Mouse (Mus musculus) midbrain, embryonic 16.5 days (tissue): ENCODE data around the gene Cadm2. TPM values are rescaled to one million over a fixed set of nuclear protein-coding genes. Genes with fewer than 3 reads are reported as not detected.

Source experiments
- ATAC-seq: fragments of 200-750 bp; cut with Nextera tagmentation; 2 replicates; pipeline ENCODE4 v1.8.0; 2017; ENCODE audit warnings: moderate TSS enrichment
- H3K27ac ChIP-seq: fragments of 300-500 bp; sonication (generic); 2 replicates; pipeline ENCODE4 v1.5.1; 2014; ENCODE audit warnings: mild to moderate bottlenecking, low read length, mixed read lengths
- H3K27me3 ChIP-seq: fragments of 300-500 bp; sonication (generic); 2 replicates; pipeline ENCODE4 v1.6.1; 2014; ENCODE audit warnings: low read depth, low read length, mixed read lengths; ENCODE audit not compliant: control insufficient read depth, insufficient read depth
- H3K36me3 ChIP-seq: fragments of 300-500 bp; sonication (generic); 2 replicates; pipeline ENCODE4 v1.6.1; 2014; ENCODE audit warnings: mild to moderate bottlenecking, low read length, moderate library complexity, mixed read lengths; ENCODE audit not compliant: control insufficient read depth, insufficient read depth
- H3K4me1 ChIP-seq: fragments of 300-500 bp; sonication (generic); 2 replicates; pipeline ENCODE4 v1.6.1; 2014; ENCODE audit warnings: mild to moderate bottlenecking, low read length, mixed read lengths; ENCODE audit not compliant: control insufficient read depth, insufficient read depth
- H3K4me2 ChIP-seq: fragments of 300-500 bp; sonication (generic); 2 replicates; pipeline ENCODE4 v1.6.1; 2014; ENCODE audit warnings: mild to moderate bottlenecking, low read length, mixed read lengths
- H3K4me3 ChIP-seq: fragments of 300-500 bp; sonication (generic); 2 replicates; pipeline ENCODE4 v1.5.1; 2014; ENCODE audit warnings: low read depth, mild to moderate bottlenecking, low read length, moderate library complexity, mixed read lengths
- H3K9ac ChIP-seq: fragments of 300-500 bp; sonication (generic); 2 replicates; pipeline ENCODE4 v1.6.1; 2014; ENCODE audit warnings: low read depth, low read length, mixed read lengths
- H3K9me3 ChIP-seq: fragments of 300-500 bp; sonication (generic); replicated peaks from 2 replicates; pipeline ENCODE4 v1.6.1; 2014; ENCODE audit warnings: mild to moderate bottlenecking, low read length, mixed read lengths; ENCODE audit not compliant: control insufficient read depth, poor library complexity, severe bottlenecking
- WGBS: fragments of 180-500 bp; shearing (Covaris S2); extraction: QIAGEN DNeasy Blood & Tissue Kit; methylation state at CpG from one replicate; pipeline ENCODE4 v1.1.7; 2014; 5-methylcytosine and 5-hydroxymethylcytosine counted together
- polyA plus RNA-seq: library from polyadenylated mRNA; unstranded; fragments of >200 nt; fragmentation: Nextera tagmentation; extraction: Ambion mirVana; gene quantifications from 2 replicates; pipeline ENCODE4 v1.2.1, GENCODE M21; 2015

The Cadm2 gene
- polyA plus RNA-seq, 1 experiment from 2014 or later = 75.6 TPM

GRCm38 (mm10) chr16:66643606-66644005 is 977.1 kb downstream of the Cadm2 start:
- no peaks in the 10 kb centered on the region for H3K36me3 ChIP-seq
- 70% methylated on average over 4 of the region's 4 CpGs for WGBS
- H3K9me3 ChIP-seq = no peaks in the 10 kb centered on the region
- H3K27me3 ChIP-seq = no peaks in the 10 kb centered on the region
- H3K4me1 ChIP-seq = no peaks in the 10 kb centered on the region
- no peak overlapping the region for H3K4me3 ChIP-seq
- no peak overlapping the region for H3K27ac ChIP-seq
- ATAC-seq = no peak
- H3K9ac ChIP-seq = no peak overlapping the region
- no peak overlapping the region for H3K4me2 ChIP-seq

- no peak overlapping the region for H3K9ac ChIP-seq
- no peak overlapping the region for H3K4me2 ChIP-seq
- H3K9me3 ChIP-seq = no peaks in the 10 kb centered on the region
- no peaks in the 10 kb centered on the region for H3K4me1 ChIP-seq
- no peak overlapping the region for H3K4me3 ChIP-seq
- no peaks in the 10 kb centered on the region for H3K36me3 ChIP-seq
- no peak for ATAC-seq
- H3K27me3 ChIP-seq = no peaks in the 10 kb centered on the region
- H3K27ac ChIP-seq = no peak overlapping the region
Observed at GRCm38 (mm10) chr16:66627527-66627926, 993.2 kb downstream of the Cadm2 start.

- ATAC-seq = no peak
- 45% methylated on average over 1 of the region's 1 CpGs for WGBS
- Histone ChIP-seq H3K4me2 (no peak overlapping the region), H3K27ac (no peak overlapping the region), H3K9me3 (no peaks in the 10 kb centered on the region), H3K4me1 (no peaks in the 10 kb centered on the region), H3K36me3 (no peaks in the 10 kb centered on the region), H3K4me3 (no peak overlapping the region), H3K9ac (no peak overlapping the region), H3K27me3 (no peaks in the 10 kb centered on the region)
Observed at GRCm38 (mm10) chr16:66622423-66622822, 998.3 kb downstream of the Cadm2 start.

- no peak overlapping the region for H3K4me3 ChIP-seq
- no peaks in the 10 kb centered on the region for H3K9me3 ChIP-seq
- H3K27ac ChIP-seq = no peak overlapping the region
- no peak overlapping the region for H3K4me2 ChIP-seq
- H3K4me1 ChIP-seq = no peaks in the 10 kb centered on the region
- no peaks in the 10 kb centered on the region for H3K36me3 ChIP-seq
- ATAC-seq = no peak
- no peak overlapping the region for H3K9ac ChIP-seq
- H3K27me3 ChIP-seq = no peaks in the 10 kb centered on the region
- WGBS = 31% methylated on average over 5 of the region's 5 CpGs
Observed at GRCm38 (mm10) chr16:66612624-66613023, 1008.1 kb downstream of the Cadm2 start.
